Mouse (Mus musculus) c-Kit-positive CD71-positive TER-119-positive erythroid progenitor cells, embryonic 14.5 days (primary cell): Measurements from ENCODE around the gene Krtap16-3.

Experiments used
- DNase-seq: peaks from one replicate; pipeline ENCODE4 v3.0.0-alpha.2; 2013; ENCODE audit warnings: low spot score

Gene Krtap16-3

DNA sequence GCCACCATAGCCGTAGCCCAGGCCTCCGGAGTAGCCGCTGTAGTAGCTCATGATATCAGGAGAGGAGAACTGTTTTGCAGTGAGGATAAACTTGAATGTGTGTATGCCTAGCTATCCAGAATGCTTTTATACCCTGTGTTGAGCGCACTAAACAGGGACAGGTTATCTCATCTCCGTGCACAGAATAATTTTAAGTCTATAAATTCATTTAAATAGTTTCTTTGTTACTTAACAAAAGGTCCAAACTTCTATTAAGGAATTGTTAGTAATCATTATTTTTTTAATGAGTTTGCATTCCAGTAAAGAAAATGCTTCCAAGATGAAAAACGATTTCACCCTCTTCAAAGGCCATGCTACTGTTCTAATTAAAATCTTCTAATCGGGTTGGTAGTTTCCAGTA, at the start of gene Krtap16-3:
Gene Krtap16-3 (minus strand): TSS at position 101 of the 400 bp plus-strand sequence.
- DNase-seq: no peak

DNA sequence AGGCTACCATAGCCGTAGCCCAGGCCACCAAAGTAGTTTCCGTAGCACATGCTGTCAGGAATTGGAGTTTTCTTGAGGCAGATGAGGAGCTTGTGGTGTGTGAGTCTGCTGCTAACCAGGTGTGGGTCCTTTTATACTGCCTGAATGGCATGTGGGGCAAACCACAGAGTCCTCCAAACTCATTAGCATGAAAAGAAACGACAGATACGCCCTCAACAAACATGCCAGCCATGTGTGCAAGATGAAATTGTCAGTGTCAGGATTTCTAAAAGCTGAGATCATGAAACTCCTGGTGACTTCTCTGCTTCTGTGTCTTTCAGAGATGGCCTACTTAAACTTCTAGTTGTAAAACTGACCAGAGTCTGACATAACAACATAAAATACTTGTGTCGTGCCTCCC, 48.0 kb upstream of the Krtap16-3 start, which contains the start of gene Krtap22-2:
Gene Krtap22-2 (minus strand): TSS at position 101 of the 400 bp plus-strand sequence.
- DNase-seq: no peak

DNA sequence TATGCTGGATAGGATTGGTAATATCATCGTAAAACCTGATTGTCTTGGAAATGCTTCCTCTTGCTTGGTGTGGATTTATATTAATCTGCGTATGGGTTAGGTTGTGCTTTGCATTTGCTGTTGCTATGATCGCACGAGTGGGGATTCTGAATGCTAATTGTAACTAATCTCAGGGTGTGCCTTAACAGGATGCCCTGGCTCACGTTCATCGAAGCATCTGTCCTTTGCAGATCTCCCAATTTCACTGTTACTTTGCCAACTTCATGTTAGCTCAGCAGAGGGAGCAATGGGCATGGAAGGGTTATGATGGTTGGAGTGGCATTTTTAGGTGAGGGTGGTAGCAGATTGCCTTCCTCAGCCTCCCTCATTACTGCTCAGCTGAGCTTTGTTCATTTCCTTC, 21.6 kb downstream of the Krtap16-3 start:
- no peak for DNase-seq

DNA sequence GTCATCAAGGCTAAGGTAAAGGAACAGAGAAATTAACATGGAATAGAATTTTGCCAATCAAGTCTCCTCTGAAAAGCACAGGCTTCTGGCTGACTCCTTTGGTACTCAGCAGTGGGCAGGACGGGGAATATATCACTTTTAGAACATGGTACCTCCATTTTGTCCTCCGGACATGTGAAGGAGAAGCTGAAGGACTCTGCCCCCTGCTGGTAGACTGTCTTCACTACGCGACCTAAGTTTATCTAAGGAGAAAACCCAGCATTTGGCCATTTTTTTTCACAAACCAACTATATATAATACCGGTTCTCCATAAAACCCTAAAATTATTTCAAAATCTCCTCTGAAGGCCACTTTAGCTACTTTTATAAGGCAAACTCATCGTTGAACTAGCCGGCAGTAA, 24.4 kb downstream of the Krtap16-3 start:
- peak; percentile 2 for DNase-seq

DNA sequence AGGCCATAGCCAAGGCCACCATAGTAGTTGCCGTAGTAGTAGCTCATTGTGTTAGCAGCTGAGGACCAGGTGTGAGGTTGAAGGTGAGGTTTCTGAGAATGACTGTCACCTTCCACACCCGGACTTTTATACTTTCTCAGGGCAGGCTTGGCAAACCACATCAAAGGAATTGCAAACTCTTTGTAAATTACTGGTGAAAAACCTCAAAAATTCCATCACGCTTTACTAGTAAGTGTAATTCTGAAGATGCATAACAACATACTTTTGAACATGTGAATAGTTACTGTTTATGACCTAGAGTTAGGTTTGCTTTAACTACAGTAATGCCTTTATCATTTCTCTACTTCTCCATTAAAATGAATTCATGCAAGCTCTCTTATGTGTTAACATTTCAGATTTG, 30.5 kb downstream of the Krtap16-3 start, which contains the start of gene Krtap19-9b:
Gene Krtap19-9b (minus strand): TSS at position 101 of the 400 bp plus-strand sequence.
- no peak for DNase-seq
